Mouse (Mus musculus): Measurements from ENCODE around the gene Arl5a.

Arl5a gene

GRCm38 (mm10) chr2:52424747-52425522, at the start of gene Arl5a:
Arl5a (minus strand) TSS chr2:52424901.
- peak; percentile 85 for DNase-seq (ENCODE audit: low read depth, low spot score)

GRCm38 (mm10) chr2:52471545-52472291, 47.0 kb upstream of the Arl5a start:
- DNase-seq (ENCODE audit: low read depth, low spot score): no peak

GRCm38 (mm10) chr2:52470044-52470560, 45.4 kb upstream of the Arl5a start:
- DNase-seq (ENCODE audit: low read depth, low spot score): no peak

- DNase-seq (ENCODE audit: low read depth, low spot score): no peak
Measured at GRCm38 (mm10) chr2:52467629-52468028, 42.9 kb upstream of the Arl5a start.

- DNase-seq (ENCODE audit: low read depth, low spot score): no peak
Measured at GRCm38 (mm10) chr2:52461206-52461967, 36.7 kb upstream of the Arl5a start.

- DNase-seq (ENCODE audit: low read depth, low spot score): no peak
Measured at GRCm38 (mm10) chr2:52455606-52456479, 31.1 kb upstream of the Arl5a start.

- DNase-seq (ENCODE audit: low read depth, low spot score): no peak
Measured at GRCm38 (mm10) chr2:52449818-52450217, 25.1 kb upstream of the Arl5a start.

GRCm38 (mm10) chr2:52448916-52449315, 24.2 kb upstream of the Arl5a start:
- DNase-seq (ENCODE audit: low read depth, low spot score): no peak

GRCm38 (mm10) chr2:52446648-52447047, 21.9 kb upstream of the Arl5a start:
- no peak for DNase-seq (ENCODE audit: low read depth, low spot score)

GRCm38 (mm10) chr2:52442125-52442524, 17.4 kb upstream of the Arl5a start:
- DNase-seq (ENCODE audit: low read depth, low spot score): no peak

GRCm38 (mm10) chr2:52440420-52441015, 15.8 kb upstream of the Arl5a start:
- no peak for DNase-seq (ENCODE audit: low read depth, low spot score)

- DNase-seq (ENCODE audit: low read depth, low spot score): no peak
Measured at GRCm38 (mm10) chr2:52438437-52438836, 13.7 kb upstream of the Arl5a start.

- DNase-seq (ENCODE audit: low read depth, low spot score): no peak
Measured at GRCm38 (mm10) chr2:52438013-52438412, 13.3 kb upstream of the Arl5a start.

- no peak for DNase-seq (ENCODE audit: low read depth, low spot score)
Measured at GRCm38 (mm10) chr2:52435919-52436632, 11.4 kb upstream of the Arl5a start.

GRCm38 (mm10) chr2:52433365-52433764, 8.7 kb upstream of the Arl5a start:
- DNase-seq (ENCODE audit: low read depth, low spot score): no peak

- DNase-seq (ENCODE audit: low read depth, low spot score): no peak
Measured at GRCm38 (mm10) chr2:52427383-52427782, 2.7 kb upstream of the Arl5a start.

- DNase-seq (ENCODE audit: low read depth, low spot score): no peak
Measured at GRCm38 (mm10) chr2:52426041-52426440, 1.3 kb upstream of the Arl5a start.

GRCm38 (mm10) chr2:52425523-52425795, 758 bp upstream of the Arl5a start:
- no peak for DNase-seq (ENCODE audit: low read depth, low spot score)

GRCm38 (mm10) chr2:52424248-52424728, 413 bp downstream of the Arl5a start:
- peak; percentile 59 for DNase-seq (ENCODE audit: low read depth, low spot score)

All from ES-CJ7 (cell line).